Mouse (Mus musculus): Measurements from ENCODE around the gene Acyp1.

The Acyp1 gene

DNA sequence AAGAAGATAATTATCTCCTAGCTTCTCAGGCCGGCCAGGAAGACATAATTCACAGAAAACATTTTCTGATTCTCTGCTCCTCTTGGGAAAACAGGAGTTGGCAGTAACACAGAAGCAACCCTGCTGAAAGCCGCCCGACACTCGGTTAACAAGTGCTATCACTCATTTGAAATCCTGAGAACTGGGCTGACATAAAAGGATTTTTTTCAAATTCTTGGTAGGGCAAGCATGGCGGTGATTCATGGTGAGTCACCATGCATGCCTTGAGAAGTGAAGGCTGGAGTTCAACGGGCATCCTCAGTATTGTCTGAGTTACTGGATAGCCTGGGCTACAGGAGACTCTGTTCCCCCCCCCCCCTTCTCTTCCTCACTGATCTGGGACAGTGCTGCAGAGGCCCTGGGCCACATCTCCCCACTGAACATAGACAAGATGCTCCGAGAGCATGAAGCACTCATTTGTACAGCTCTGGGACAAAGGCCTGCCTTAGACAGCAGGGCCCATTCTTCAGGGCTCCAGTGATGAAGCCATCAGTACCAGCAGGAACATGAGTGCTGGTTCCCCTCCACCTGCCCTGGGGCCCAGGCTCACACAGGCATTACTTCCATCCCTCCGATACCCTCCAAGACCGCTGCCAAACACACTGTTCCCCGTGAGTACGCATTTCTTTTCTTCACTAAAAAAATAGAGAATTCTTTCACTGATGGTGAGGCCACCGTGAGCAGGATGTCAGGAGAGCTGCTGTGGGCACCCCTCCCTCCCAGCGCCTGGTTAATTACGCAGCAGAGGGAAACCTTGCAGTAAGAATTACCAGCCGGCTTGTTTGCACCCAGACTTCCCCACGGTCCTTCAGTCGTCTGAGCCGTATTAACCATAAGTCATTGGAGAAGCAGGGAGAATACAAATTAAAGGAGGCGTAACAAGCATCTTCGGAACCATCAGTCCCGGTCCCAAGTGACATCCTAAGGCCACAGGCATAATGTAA is 54.6 kb downstream of the Acyp1 start:
- no peak for DNase-seq (ENCODE audit: low spot score)

GRCm38 (mm10) chr12:85227876-85228599 is 60.2 kb downstream of the Acyp1 start:
- no peak for DNase-seq (ENCODE audit: low spot score)

GRCm38 (mm10) chr12:85227227-85227626 is 61.0 kb downstream of the Acyp1 start:
- DNase-seq (ENCODE audit: low spot score): no peak
